Mouse (Mus musculus) forebrain, embryonic 12.5 days (tissue): Measurements from ENCODE around the gene Ptprj. TPM values are rescaled to one million over a fixed set of nuclear protein-coding genes. Genes with fewer than 3 reads are reported as not detected.

Source experiments
- ATAC-seq: fragments of 200-750 bp; cut with Nextera tagmentation; 2 replicates; pipeline ENCODE4 v1.8.0; 2017; ENCODE audit warnings: moderate TSS enrichment; ENCODE audit not compliant: low FRiP score
- H3K27ac ChIP-seq: fragments of 300-500 bp; sonication (generic); 2 replicates; pipeline ENCODE4 v1.5.1; 2016; ENCODE audit warnings: mild to moderate bottlenecking
- H3K27me3 ChIP-seq: fragments of 300-500 bp; sonication (generic); 2 replicates; pipeline ENCODE4 v1.6.1; 2016; ENCODE audit warnings: mild to moderate bottlenecking
- H3K36me3 ChIP-seq: fragments of 300-500 bp; sonication (generic); replicated peaks from 2 replicates; pipeline ENCODE4 v1.6.1; 2016; ENCODE audit warnings: mild to moderate bottlenecking
- H3K4me1 ChIP-seq: fragments of 300-500 bp; sonication (generic); 2 replicates; pipeline ENCODE4 v1.6.1; 2016
- H3K4me2 ChIP-seq: fragments of 300-500 bp; sonication (generic); 2 replicates; pipeline ENCODE4 v1.6.1; 2016; ENCODE audit warnings: mild to moderate bottlenecking, moderate library complexity
- H3K4me3 ChIP-seq: fragments of 300-500 bp; sonication (generic); replicated peaks from 2 replicates; pipeline ENCODE4 v1.5.1; 2016; ENCODE audit warnings: mild to moderate bottlenecking
- H3K9ac ChIP-seq: fragments of 300-500 bp; sonication (generic); 2 replicates; pipeline ENCODE4 v1.6.1; 2016; ENCODE audit warnings: mild to moderate bottlenecking
- H3K9me3 ChIP-seq: fragments of 300-500 bp; sonication (generic); 2 replicates; pipeline ENCODE4 v1.6.1; 2016
- WGBS: fragments of 180-500 bp; shearing (Covaris S2); methylation state at CpG from one replicate; pipeline ENCODE4 v1.1.7; 2016; 5-methylcytosine and 5-hydroxymethylcytosine counted together
- polyA plus RNA-seq: library from polyadenylated mRNA; unstranded; fragments of >200 nt; fragmentation: Nextera tagmentation; extraction: Ambion mirVana; gene quantifications from 2 replicates; pipeline ENCODE4 v1.2.1, GENCODE M21; 2016

The Ptprj gene
- polyA plus RNA-seq, 1 experiment from 2014 or later, result 2.1 TPM

GRCm38 (mm10) chr2:90501708-90502107 lies 78.7 kb downstream of the Ptprj start:
- Histone ChIP-seq H3K4me2 (no peak overlapping the region), H3K4me1 (peaks cover 8% of the 10 kb centered on the region), H3K27ac (no peak overlapping the region), H3K9me3 (no peaks in the 10 kb centered on the region), H3K27me3 (no peaks in the 10 kb centered on the region), H3K36me3 (no peaks in the 10 kb centered on the region), H3K9ac (no peak overlapping the region), H3K4me3 (no peak overlapping the region)
- 83% methylated on average over 3 of the region's 3 CpGs for WGBS
- ATAC-seq, result no peak

- ATAC-seq, result no peak
- Histone ChIP-seq H3K36me3 (no peaks in the 10 kb centered on the region), H3K4me3 (no peak overlapping the region), H3K4me2 (no peak overlapping the region), H3K27me3 (no peaks in the 10 kb centered on the region), H3K4me1 (peaks cover 2% of the 10 kb centered on the region), H3K9me3 (no peaks in the 10 kb centered on the region), H3K27ac (no peak overlapping the region), H3K9ac (no peak overlapping the region)
Measured at GRCm38 (mm10) chr2:90500892-90501291, 79.6 kb downstream of the Ptprj start.

- Histone ChIP-seq H3K4me2 (no peak overlapping the region), H3K27ac (no peak overlapping the region), H3K27me3 (no peaks in the 10 kb centered on the region), H3K4me1 (no peaks in the 10 kb centered on the region), H3K9me3 (no peaks in the 10 kb centered on the region), H3K9ac (no peak overlapping the region), H3K36me3 (no peaks in the 10 kb centered on the region), H3K4me3 (no peak overlapping the region)
- 68% methylated on average over 1 of the region's 1 CpGs for WGBS
- no peak; the same call in 1 of the 2 replicates for ATAC-seq
Measured at GRCm38 (mm10) chr2:90499002-90499401, 81.4 kb downstream of the Ptprj start.

GRCm38 (mm10) chr2:90497551-90497950 lies 82.9 kb downstream of the Ptprj start:
- Histone ChIP-seq H3K4me2 (no peak overlapping the region), H3K4me3 (no peak overlapping the region), H3K36me3 (no peaks in the 10 kb centered on the region), H3K27ac (no peak overlapping the region), H3K9me3 (no peaks in the 10 kb centered on the region), H3K9ac (no peak overlapping the region), H3K27me3 (no peaks in the 10 kb centered on the region), H3K4me1 (no peaks in the 10 kb centered on the region)
- ATAC-seq, result no peak
- WGBS, result 88% methylated on average over 3 of the region's 3 CpGs

GRCm38 (mm10) chr2:90496680-90497074 lies 83.8 kb downstream of the Ptprj start:
- 75% methylated on average over 5 of the region's 5 CpGs for WGBS
- no peaks in the 10 kb centered on the region for H3K9me3 ChIP-seq
- H3K4me1 ChIP-seq, result no peaks in the 10 kb centered on the region
- no peaks in the 10 kb centered on the region for H3K36me3 ChIP-seq
- H3K27me3 ChIP-seq, result no peaks in the 10 kb centered on the region
- H3K27ac ChIP-seq, result no peak overlapping the region
- ATAC-seq, result no peak
- H3K4me2 ChIP-seq, result no peak overlapping the region
- H3K4me3 ChIP-seq, result no peak overlapping the region
- no peak overlapping the region for H3K9ac ChIP-seq

- ATAC-seq, result no peak
- Histone ChIP-seq H3K4me3 (no peak overlapping the region), H3K4me2 (no peak overlapping the region), H3K27me3 (0 out of 2 replicates have a peak, but pooled peaks cover 3% of the 10 kb centered on the region), H3K4me1 (0 out of 2 replicates have a peak, but pooled peaks cover under 1% of the 10 kb centered on the region), H3K36me3 (no peaks in the 10 kb centered on the region), H3K27ac (no peak overlapping the region), H3K9ac (no peak overlapping the region), H3K9me3 (no peaks in the 10 kb centered on the region)
- WGBS, result 88% methylated on average over 4 of the region's 4 CpGs
Measured at GRCm38 (mm10) chr2:90496012-90496679, 84.3 kb downstream of the Ptprj start.

GRCm38 (mm10) chr2:90490279-90491046 lies 90.0 kb downstream of the Ptprj start:
- Histone ChIP-seq H3K4me2 (no peak overlapping the region), H3K4me1 (peaks cover 17% of the 10 kb centered on the region), H3K27ac (no peak overlapping the region), H3K9me3 (no peaks in the 10 kb centered on the region), H3K9ac (no peak overlapping the region), H3K27me3 (0 out of 2 replicates have a peak, but pooled peaks cover 3% of the 10 kb centered on the region), H3K4me3 (no peak overlapping the region), H3K36me3 (no peaks in the 10 kb centered on the region)
- no peak for ATAC-seq
- 44% methylated on average over 13 of the region's 13 CpGs for WGBS

- no peak overlapping the region for H3K4me2 ChIP-seq
- no peaks in the 10 kb centered on the region for H3K36me3 ChIP-seq
- 0 out of 2 replicates have a peak, but pooled peaks cover 3% of the 10 kb centered on the region for H3K27me3 ChIP-seq
- H3K4me1 ChIP-seq, result peaks cover 17% of the 10 kb centered on the region
- no peak overlapping the region for H3K27ac ChIP-seq
- WGBS, result 63% methylated on average over 4 of the region's 4 CpGs
- no peak for ATAC-seq
- H3K9me3 ChIP-seq, result no peaks in the 10 kb centered on the region
- H3K9ac ChIP-seq, result no peak overlapping the region
- H3K4me3 ChIP-seq, result no peak overlapping the region
Measured at GRCm38 (mm10) chr2:90489839-90490238, 90.6 kb downstream of the Ptprj start.

GRCm38 (mm10) chr2:90488690-90489590 lies 91.5 kb downstream of the Ptprj start:
- 0 out of 2 replicates have a peak, but pooled peaks cover 8% of the 10 kb centered on the region for H3K27me3 ChIP-seq
- WGBS, result 80% methylated on average over 8 of the region's 8 CpGs
- H3K36me3 ChIP-seq, result no peaks in the 10 kb centered on the region
- H3K4me2 ChIP-seq, result no peak overlapping the region
- H3K4me3 ChIP-seq, result no peak overlapping the region
- no peak overlapping the region for H3K27ac ChIP-seq
- no peak overlapping the region for H3K9ac ChIP-seq
- peaks cover 17% of the 10 kb centered on the region for H3K4me1 ChIP-seq
- H3K9me3 ChIP-seq, result no peaks in the 10 kb centered on the region
- ATAC-seq, result no peak

- WGBS, result 90% methylated on average over 11 of the region's 11 CpGs
- Histone ChIP-seq H3K27ac (no peak overlapping the region), H3K36me3 (no peaks in the 10 kb centered on the region), H3K4me3 (no peak overlapping the region), H3K27me3 (0 out of 2 replicates have a peak, but pooled peaks cover 8% of the 10 kb centered on the region), H3K4me1 (peaks cover 17% of the 10 kb centered on the region), H3K9ac (no peak overlapping the region), H3K4me2 (no peak overlapping the region), H3K9me3 (no peaks in the 10 kb centered on the region)
- no peak for ATAC-seq
Measured at GRCm38 (mm10) chr2:90487471-90488238, 92.8 kb downstream of the Ptprj start.

GRCm38 (mm10) chr2:90486226-90486755 lies 94.2 kb downstream of the Ptprj start:
- Histone ChIP-seq H3K9me3 (no peaks in the 10 kb centered on the region), H3K36me3 (no peaks in the 10 kb centered on the region), H3K4me1 (peaks cover 17% of the 10 kb centered on the region), H3K4me3 (no peak overlapping the region), H3K9ac (no peak overlapping the region), H3K4me2 (no peak overlapping the region), H3K27ac (no peak overlapping the region), H3K27me3 (0 out of 2 replicates have a peak, but pooled peaks cover 6% of the 10 kb centered on the region)
- ATAC-seq, result no peak
- WGBS, result 84% methylated on average over 3 of the region's 3 CpGs
